Comparison of ENCODE assay signal across 25 mouse cellular contexts in the genomic region with DNA sequence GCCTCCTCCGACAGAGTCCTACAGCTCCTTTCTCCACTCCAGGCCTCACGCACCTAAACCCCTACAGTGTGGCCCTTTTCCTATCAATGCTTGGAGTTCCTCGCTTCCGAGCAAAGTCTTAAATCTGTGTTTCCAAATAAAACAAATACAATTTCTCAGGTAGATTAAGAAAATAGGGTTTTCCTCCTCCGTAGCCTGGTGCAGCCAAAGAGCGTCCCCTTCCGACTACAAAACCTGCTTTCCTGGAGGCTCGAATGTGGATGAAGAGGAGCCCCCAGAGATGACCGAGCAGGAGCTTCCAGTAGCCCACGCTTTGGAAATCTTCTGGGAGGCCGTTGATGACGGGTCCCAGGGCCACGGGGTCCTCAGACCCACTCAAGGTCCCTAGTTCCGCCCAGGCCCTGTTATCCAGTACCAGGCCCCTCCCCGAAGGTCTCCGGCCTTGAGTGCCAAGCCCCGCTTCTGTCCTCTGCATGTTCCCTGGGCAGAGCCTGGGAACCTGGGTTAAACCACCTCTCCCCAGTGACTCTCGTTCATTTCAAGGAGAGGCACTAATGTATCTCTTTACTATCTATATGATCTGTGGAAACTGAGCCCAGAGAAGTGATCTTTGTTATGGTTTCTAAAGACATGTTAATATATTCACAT. TPM values are rescaled to one million over a fixed set of nuclear protein-coding genes. Genes with fewer than 3 reads are reported as not detected.
DNase-seq lines count a peak whose midpoint lies in the region; ATAC-seq and TF ChIP-seq lines count a peak whose summit lies in the region.
"Had no signal": no experiment of that assay in that cellular context is flagged by ENCODE, and none has a peak within 500 bp of the region (broad histone marks: within the 10 kb centered on the region; RNA-seq: fewer than 3 reads in every experiment).

No protein-coding gene starts in this region.

- peak overlapping the region; percentile 57; the same call in 1 of the 2 replicates for H3K4me2 ChIP-seq in heart, embryonic 15.5 days
- H3K4me2 ChIP-seq in CH12.LX (ENCODE audit: insufficient read depth, low read depth, poor library complexity, severe bottlenecking), result peak overlapping the region; percentile 94

- peaks cover 11% of the 10 kb centered on the region for H3K4me1 ChIP-seq in heart, embryonic 15.5 days (replicated peaks)
- H3K4me1 ChIP-seq in spleen, adult 2 months (ENCODE audit: control insufficient read depth, insufficient read depth, insufficient read length), result peaks cover 13% of the 10 kb centered on the region; the same call in 1 of the 2 replicates
- H3K4me1 ChIP-seq in CH12.LX (ENCODE audit: control insufficient read depth in 1 of 2, insufficient read depth in 2 of 2), result peaks cover 28 to 57% of the 10 kb centered on the region in 2 experiments
- peaks cover 16% of the 10 kb centered on the region for H3K4me1 ChIP-seq in small intestine, adult 2 months (ENCODE audit: control insufficient read depth, insufficient read depth, insufficient read length, low read length)

- no peak for ATAC-seq in heart, embryonic 15.5 days (replicated peaks; ENCODE audit: insufficient number of reproducible peaks, insufficient read depth, low FRiP score, low read depth)
- ATAC-seq: forebrain, embryonic 13.5 days; forebrain, embryonic 16.5 days; hindbrain, postnatal 0 days; inflammation-experienced regulatory T-cells, adult 6 months; intestine, embryonic 16.5 days had no signal

- TF ChIP-seq EP300 in CH12.LX (IDR thresholded peaks at IDR 0.05; ENCODE audit: low read length), result 0 out of 2 replicates have a peak, but pooled peaks have one; percentile 6

- TF ChIP-seq CTCF in spleen, adult 2 months (IDR thresholded peaks at IDR 0.05; ENCODE audit: extremely low read depth, insufficient read depth, insufficient read length, insufficient replicate concordance), result no peak
- peak in 1 of 2 experiments; percentile 52; a peak in 2 of 4 replicates for TF ChIP-seq CTCF in CH12.LX (conservative IDR thresholded peaks at IDR 0.05 in 1 of 2, IDR thresholded peaks at IDR 0.05 in 1 of 2; ENCODE audit: low read depth in 2 of 2, low read length in 2 of 2)
- TF ChIP-seq CTCF in small intestine, adult 2 months (IDR thresholded peaks at IDR 0.05; ENCODE audit: extremely low read depth, insufficient read length, insufficient replicate concordance, low read depth, low read length), result no peak

- WGBS in heart, embryonic 15.5 days, result 77% methylated on average over 18 of the region's 18 CpGs
- 89% methylated on average over 18 of the region's 18 CpGs for WGBS in spleen, adult 2 months
- WGBS in small intestine, adult 2 months, result 83% methylated on average over 18 of the region's 18 CpGs

- peaks cover 28% of the 10 kb centered on the region for H3K27me3 ChIP-seq in heart, embryonic 15.5 days
- no peaks in the 10 kb centered on the region for H3K27me3 ChIP-seq in spleen, adult 2 months (ENCODE audit: control insufficient read depth, insufficient read depth, low read length)
- no peaks in the 10 kb centered on the region for H3K27me3 ChIP-seq in CH12.LX (replicated peaks)
- no peaks in the 10 kb centered on the region for H3K27me3 ChIP-seq in small intestine, adult 2 months (ENCODE audit: control insufficient read depth, insufficient read depth, low read length)

- dilution Hi-C loops in CH12.LX (cut with MboI; ENCODE audit: extremely low pct_ligation_motif_present, extremely low pct_unique_long_range_greater_than_20kb, low sequenced_read_pairs), result no loop called here

- H3K79me2 ChIP-seq in CH12.LX (replicated peaks; ENCODE audit: control insufficient read depth, extremely low read depth, insufficient read depth, poor library complexity, severe bottlenecking), result peaks cover 9% of the 10 kb centered on the region

- DNase-seq in heart, adult 9 months (ENCODE audit: low spot score in 2 of 2), result no peak
- no peak for DNase-seq in spleen, adult 2 months (ENCODE audit: low read depth in 1 of 2, low spot score in 2 of 2)
- DNase-seq in spleen, postnatal 14 days (ENCODE audit: low spot score in 2 of 2), result no peak
- no peak for DNase-seq in CH12.LX (ENCODE audit: extremely low read depth)
- no peak for DNase-seq in left cerebral cortex, postnatal 25 days (ENCODE audit: low spot score in 2 of 2)
- DNase-seq: adrenal gland, adult 2 months; adrenal gland, postnatal 14 days; cerebellum, adult 11-12 months; cerebellum, adult 9-10 months; cerebellum, postnatal 14 days; gastrocnemius, postnatal 10 days; heart, adult 2 months; heart, postnatal 10 days; heart, postnatal 4 days had no signal

- H3K4me3 ChIP-seq in heart, embryonic 15.5 days, result no peak overlapping the region
- H3K4me3 ChIP-seq in spleen, adult 2 months (ENCODE audit: extremely low read depth, insufficient read depth, insufficient read length), result peak overlapping the region; percentile 72
- H3K4me3 ChIP-seq in CH12.LX (replicated peaks in 1 of 3; ENCODE audit: low read depth in 2 of 3, low read length in 2 of 3, poor library complexity in 1 of 3), result peak overlapping the region; percentile 59 to 81 (median 70)
- H3K4me3 ChIP-seq in small intestine, adult 2 months (ENCODE audit: low read depth, low read length), result peak overlapping the region; percentile 73
- H3K4me3 ChIP-seq: forebrain, embryonic 13.5 days had no signal

- intact Hi-C loops in left cerebral cortex, postnatal 25 days (cut with DNase I), result no loop called here

- H3K36me3 ChIP-seq in heart, embryonic 15.5 days, result no peaks in the 10 kb centered on the region
- H3K36me3 ChIP-seq in spleen, adult 2 months (ENCODE audit: control insufficient read depth, insufficient read depth, low read length), result peaks cover 16% of the 10 kb centered on the region
- H3K36me3 ChIP-seq in CH12.LX (replicated peaks in 1 of 2; ENCODE audit: control insufficient read depth in 1 of 2, insufficient read depth in 1 of 2, low read length in 1 of 2), result peaks cover 3 to 44% of the 10 kb centered on the region in 2 experiments
- 0 out of 2 replicates have a peak, but pooled peaks cover 3% of the 10 kb centered on the region for H3K36me3 ChIP-seq in small intestine, adult 2 months (ENCODE audit: control insufficient read depth, insufficient read depth, low read length)
- H3K36me3 ChIP-seq: forebrain, embryonic 10.5 days had no signal

- H3K27ac ChIP-seq in heart, embryonic 15.5 days, result no peak overlapping the region
- peak overlapping the region; percentile 50 for H3K27ac ChIP-seq in spleen, adult 2 months (ENCODE audit: insufficient read depth, low read length)
- peak overlapping the region; percentile 50 for H3K27ac ChIP-seq in CH12.LX (ENCODE audit: insufficient read depth, low read depth)
- peak overlapping the region; percentile 24; the same call in 1 of the 2 replicates for H3K27ac ChIP-seq in small intestine, adult 2 months (ENCODE audit: insufficient read depth, low read depth, low read length)
- H3K27ac ChIP-seq: forebrain, embryonic 10.5 days; forebrain, embryonic 13.5 days; heart, adult 2 months; hindbrain, embryonic 14.5 days; hindbrain, postnatal 0 days had no signal

- H3K9me3 ChIP-seq in heart, embryonic 15.5 days (replicated peaks), result no peaks in the 10 kb centered on the region
- no peaks in the 10 kb centered on the region for H3K9me3 ChIP-seq in CH12.LX (replicated peaks; ENCODE audit: low read length)
- H3K9me3 ChIP-seq: forebrain, embryonic 10.5 days; forebrain, embryonic 13.5 days had no signal

- peak; percentile 50 for TF ChIP-seq RAD21 in CH12.LX (IDR thresholded peaks at IDR 0.05; ENCODE audit: low read depth, low read length)

- TF ChIP-seq POLR2A in spleen, adult 2 months (IDR thresholded peaks at IDR 0.05; ENCODE audit: low read depth, low read length), result no peak
- peak; percentile 37; the same call in 1 of the 2 replicates for TF ChIP-seq POLR2A in CH12.LX (IDR thresholded peaks at IDR 0.05; ENCODE audit: low read depth, low read length)
- TF ChIP-seq POLR2A in small intestine, adult 2 months (IDR thresholded peaks at IDR 0.05; ENCODE audit: low read depth, low read length), result no peak

- H3K9ac ChIP-seq in heart, embryonic 15.5 days, result no peak overlapping the region
- peak overlapping the region; percentile 39 for H3K9ac ChIP-seq in CH12.LX (ENCODE audit: insufficient read depth, low read depth)
- H3K9ac ChIP-seq: hindbrain, embryonic 14.5 days had no signal

- in situ Hi-C loops in CH12.LX (cut with MboI; ENCODE audit: low pct_ligation_motif_present, low pct_unique_long_range_greater_than_20kb, low sequenced_read_pairs), result no loop called here

TF ChIP-seq in CH12.LX, 34 proteins besides CTCF, POLR2A, EP300 and RAD21 (continues in another document):
- TF ChIP-seq ELF1 (IDR thresholded peaks at IDR 0.05; ENCODE audit: low read depth, low read length), result 0 out of 2 replicates have a peak, but pooled peaks have one; percentile 19

RNA-seq across cellular contexts. Expression of a gene that starts 10.8 kb away (rescaled TPM):
- 0.53 and 2.4 TPM in 2 replicates for polyA plus RNA-seq in heart, embryonic 15.5 days (2015; fragmentation: Nextera tagmentation; extraction: Ambion mirVana)
- 82.2 and 98.8 TPM in 2 replicates for polyA plus RNA-seq in spleen, adult 2 months (2012; rRNA removed)
- total RNA-seq in CH12.LX (2012; rRNA removed) (32.7 and 39.8 TPM in 2 replicates), CH12.LX (2014; rRNA removed) (38.8 and 39.1 TPM in 2 replicates)
- polyA plus RNA-seq in CH12.LX (2012; ENCODE audit: insufficient read length, low read depth), result 62.3 and 69.6 TPM in 2 replicates
- polyA plus RNA-seq in small intestine, adult 2 months (2012; rRNA removed), result 5.9 and 17.0 TPM in 2 replicates
- under 1 TPM; 0.07 to 0.23 TPM for total RNA-seq in left cerebral cortex, postnatal 25 days (2021)
- total RNA-seq: hindbrain, postnatal 0 days; MEL had no signal

RNA-seq across cellular contexts. Expression of a gene that starts 43.5 kb away (rescaled TPM):
- polyA plus RNA-seq in heart, embryonic 15.5 days (2015; fragmentation: Nextera tagmentation; extraction: Ambion mirVana), result 3.4 and 5.4 TPM in 2 replicates
- polyA plus RNA-seq in spleen, adult 2 months (2012; rRNA removed), result 0.29 and 0.32 TPM in 2 replicates
- total RNA-seq in CH12.LX (2012; rRNA removed), result 0.63 and 0.68 TPM in 2 replicates
- 0.18 TPM in 1 of 2 replicates, not detected in the other for total RNA-seq in CH12.LX (2014; rRNA removed)
- polyA plus RNA-seq in CH12.LX (2012; ENCODE audit: insufficient read length, low read depth), result 1.7 and 1.8 TPM in 2 replicates
- polyA plus RNA-seq in small intestine, adult 2 months (2012; rRNA removed), result 0.88 and 1.4 TPM in 2 replicates
- 10 to 100 TPM; 31.7 to 32.9 TPM for total RNA-seq in left cerebral cortex, postnatal 25 days (2021)
- total RNA-seq: granulocyte monocyte progenitor cell, adult 5-6 weeks had no signal

RNA-seq across cellular contexts. Expression of a gene that starts 52.2 kb away (rescaled TPM):
- polyA plus RNA-seq in heart, embryonic 15.5 days (2015; fragmentation: Nextera tagmentation; extraction: Ambion mirVana), result 15.0 and 19.7 TPM in 2 replicates
- 40.8 and 55.1 TPM in 2 replicates for polyA plus RNA-seq in spleen, adult 2 months (2012; rRNA removed)
- 13.7 and 14.1 TPM in 2 replicates for total RNA-seq in CH12.LX (2012; rRNA removed)
- total RNA-seq in CH12.LX (2014; rRNA removed), result 10.0 and 11.3 TPM in 2 replicates
- 18.6 and 19.6 TPM in 2 replicates for polyA plus RNA-seq in CH12.LX (2012; ENCODE audit: insufficient read length, low read depth)
- 34.9 and 38.3 TPM in 2 replicates for polyA plus RNA-seq in small intestine, adult 2 months (2012; rRNA removed)
- 10 to 100 TPM; 59.5 to 64.8 TPM for total RNA-seq in left cerebral cortex, postnatal 25 days (2021)

RNA-seq across cellular contexts. Expression of a gene that starts 54.5 kb away (rescaled TPM):
- 29.9 and 30.4 TPM in 2 replicates for polyA plus RNA-seq in heart, embryonic 15.5 days (2015; fragmentation: Nextera tagmentation; extraction: Ambion mirVana)
- polyA plus RNA-seq in spleen, adult 2 months (2012; rRNA removed), result 8.2 and 10.0 TPM in 2 replicates
- total RNA-seq in CH12.LX (2012; rRNA removed) (24.2 and 26.2 TPM in 2 replicates), CH12.LX (2014; rRNA removed) (19.3 and 20.0 TPM in 2 replicates)
- 18.5 and 20.5 TPM in 2 replicates for polyA plus RNA-seq in CH12.LX (2012; ENCODE audit: insufficient read length, low read depth)
- 7.6 and 14.3 TPM in 2 replicates for polyA plus RNA-seq in small intestine, adult 2 months (2012; rRNA removed)
- 10 to 100 TPM; 89.7 to 91.1 TPM for total RNA-seq in left cerebral cortex, postnatal 25 days (2021)
